Mouse (Mus musculus) forebrain, embryonic 10.5 days (tissue): ENCODE data around the gene Dnm1l. TPM values are rescaled to one million over a fixed set of nuclear protein-coding genes. Genes with fewer than 3 reads are reported as not detected.
"Not testable (repeated sequence)": the region's sequence is repeated elsewhere in the genome, so short reads cannot be mapped to it uniquely, and the experiment has no call there.

Experiments used
- DNase-seq: peaks from one replicate; pipeline ENCODE4 v3.0.0-alpha.2; 2017; ENCODE audit warnings: low spot score; ENCODE audit errors: extremely low spot score
- H3K27ac ChIP-seq: fragments of 300-500 bp; sonication (generic); 2 replicates; pipeline ENCODE4 v1.5.1; 2016; ENCODE audit warnings: mild to moderate bottlenecking
- H3K27me3 ChIP-seq: fragments of 300-500 bp; sonication (generic); 2 replicates; pipeline ENCODE4 v1.6.1; 2016; ENCODE audit warnings: mild to moderate bottlenecking; ENCODE audit not compliant: poor library complexity, severe bottlenecking
- H3K36me3 ChIP-seq: fragments of 300-500 bp; sonication (generic); replicated peaks from 2 replicates; pipeline ENCODE4 v1.6.1; 2016; ENCODE audit warnings: mild to moderate bottlenecking, moderate library complexity
- H3K4me1 ChIP-seq: fragments of 300-500 bp; sonication (generic); 2 replicates; pipeline ENCODE4 v1.6.1; 2016
- H3K4me3 ChIP-seq: fragments of 300-500 bp; sonication (generic); 2 replicates; pipeline ENCODE4 v1.5.1; 2016; ENCODE audit warnings: mild to moderate bottlenecking, moderate library complexity
- H3K9me3 ChIP-seq: fragments of 300-500 bp; sonication (generic); 2 replicates; pipeline ENCODE4 v1.6.1; 2016; ENCODE audit warnings: mild to moderate bottlenecking, moderate library complexity
- WGBS: fragments of 180-500 bp; shearing (Covaris S2); methylation state at CpG from one replicate; pipeline ENCODE4 v1.1.7; 2016; 5-methylcytosine and 5-hydroxymethylcytosine counted together
- polyA plus RNA-seq: library from polyadenylated mRNA; unstranded; fragments of >200 nt; fragmentation: Nextera tagmentation; extraction: Ambion mirVana; gene quantifications from 2 replicates; pipeline ENCODE4 v1.2.1, GENCODE M21; 2016

Dnm1l gene
- polyA plus RNA-seq: 55.8 and 56.5 TPM in 2 replicates

DNA sequence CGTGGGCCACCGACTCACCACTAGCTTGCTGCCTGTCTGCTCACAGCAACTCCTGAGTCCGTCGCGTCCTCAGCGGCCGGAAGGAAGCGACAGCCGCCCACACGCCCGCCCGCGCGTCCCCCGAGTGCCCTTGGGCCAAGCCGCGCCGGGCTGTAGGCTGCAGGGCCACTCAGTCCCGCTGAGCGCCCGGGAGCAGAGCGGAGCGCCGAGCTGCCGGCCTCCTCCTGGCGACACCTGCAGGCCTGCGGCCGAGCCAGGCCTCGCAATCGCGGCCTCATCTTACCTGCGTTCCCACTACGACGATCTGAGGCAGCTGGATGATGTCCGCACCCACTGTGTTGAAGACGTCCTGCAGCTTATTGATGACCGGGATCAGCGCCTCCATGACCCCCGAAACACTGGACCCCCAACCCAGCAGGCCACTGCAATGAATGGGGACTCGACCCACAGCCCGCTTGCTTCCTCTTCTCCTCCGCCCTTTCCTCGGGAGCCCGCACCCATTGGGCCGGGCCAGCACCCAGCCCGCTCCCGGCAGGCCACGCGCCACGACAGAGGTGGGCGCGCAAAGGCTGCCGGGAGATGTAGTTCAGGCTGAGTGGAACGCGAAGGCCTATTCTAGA, at the start of gene Dnm1l:
Gene Dnm1l (minus strand): TSS at position 479 of the 620 bp plus-strand sequence.
- Histone ChIP-seq H3K27me3 (no peaks in the 10 kb centered on the region), H3K36me3 (peaks cover 4% of the 10 kb centered on the region), H3K9me3 (0 out of 2 replicates have a peak, but pooled peaks cover 1% of the 10 kb centered on the region), H3K4me1 (peaks cover 11% of the 10 kb centered on the region), H3K4me3 (peak within 1 kb of the TSS; percentile 92), H3K27ac (peak within 1 kb of the TSS; percentile 93)
- DNase-seq: peak; percentile 87
- WGBS: under 1% methylated on average over 55 of the region's 55 CpGs

DNA sequence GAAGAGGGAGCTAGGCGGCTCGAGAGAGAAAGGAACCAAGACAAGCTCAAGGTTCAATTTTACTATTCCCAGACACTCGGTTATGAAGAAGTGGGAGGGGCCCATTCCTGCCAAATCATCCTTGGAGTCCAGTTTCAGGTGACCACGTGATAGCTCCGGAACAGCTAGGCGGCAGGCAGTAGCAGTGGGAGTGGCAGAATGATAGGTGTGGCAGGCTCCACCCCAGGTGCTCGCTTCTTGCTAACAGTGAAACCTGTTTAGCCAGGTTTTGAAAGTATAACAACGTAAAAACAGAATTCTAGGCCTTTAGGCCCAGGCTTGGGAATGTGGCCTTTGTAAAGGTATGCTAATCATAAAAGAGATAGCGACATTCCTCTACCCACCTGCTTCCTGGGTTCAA, 8.5 kb upstream of the Dnm1l start:
- not testable (repeated sequence) for H3K36me3 ChIP-seq, H3K27ac ChIP-seq, H3K9me3 ChIP-seq, DNase-seq, H3K4me1 ChIP-seq, H3K27me3 ChIP-seq, H3K4me3 ChIP-seq
- 70% methylated on average over 9 of the region's 9 CpGs for WGBS

DNA sequence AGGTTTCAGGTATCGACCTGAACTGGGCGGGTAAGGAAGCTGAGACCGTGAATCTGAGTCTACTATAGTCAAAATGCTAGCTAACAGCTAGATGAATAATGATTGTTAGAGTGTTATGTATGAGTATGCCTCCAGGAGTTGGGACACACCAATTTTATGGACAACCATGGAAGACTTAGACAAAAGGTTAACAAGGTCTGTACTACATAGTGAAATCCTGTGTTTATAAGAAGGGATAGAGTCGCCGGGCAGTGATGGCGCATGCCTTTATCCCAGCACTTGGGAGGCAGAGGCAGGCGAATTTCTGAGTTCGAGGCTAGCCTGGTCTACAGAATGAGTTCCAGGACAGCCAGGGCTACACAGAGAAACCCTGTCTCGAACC, 333 bp upstream of the Dnm1l start:
- not testable (repeated sequence) for H3K36me3 ChIP-seq, H3K9me3 ChIP-seq, DNase-seq, H3K27me3 ChIP-seq
- 55% methylated on average over 9 of the region's 9 CpGs for WGBS
- H3K27ac ChIP-seq: peak overlapping the region; percentile 93
- H3K4me1 ChIP-seq: peaks cover 11% of the 10 kb centered on the region
- peak overlapping the region; percentile 92 for H3K4me3 ChIP-seq

DNA sequence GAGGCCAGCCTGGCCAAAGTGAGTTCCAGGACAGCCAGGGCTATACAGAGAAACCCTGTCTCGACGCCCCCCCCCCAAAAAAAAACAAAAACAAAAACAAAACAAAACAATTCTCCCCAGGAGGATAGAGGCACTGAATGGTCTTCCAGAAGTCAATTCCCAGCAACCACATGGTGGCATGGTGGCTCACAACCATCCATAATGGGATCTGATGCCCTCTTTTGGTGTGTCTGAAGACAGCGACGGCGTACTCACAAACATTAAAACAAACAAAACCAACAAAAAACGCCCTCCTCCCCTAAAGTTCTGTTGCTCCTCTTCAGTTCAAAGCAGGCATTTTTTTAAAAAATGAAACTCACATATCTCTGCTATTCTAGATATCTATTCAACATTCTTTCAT, 851 bp downstream of the Dnm1l start:
- H3K4me3 ChIP-seq: peak overlapping the region; percentile 92
- peak overlapping the region; percentile 93 for H3K27ac ChIP-seq
- H3K27me3 ChIP-seq: no peaks in the 10 kb centered on the region
- no peak for DNase-seq
- H3K36me3 ChIP-seq: peaks cover 11% of the 10 kb centered on the region
- H3K9me3 ChIP-seq: peaks cover 8% of the 10 kb centered on the region; the same call in 1 of the 2 replicates
- peaks cover 11% of the 10 kb centered on the region for H3K4me1 ChIP-seq
- 17% methylated on average over 6 of the region's 6 CpGs for WGBS

DNA sequence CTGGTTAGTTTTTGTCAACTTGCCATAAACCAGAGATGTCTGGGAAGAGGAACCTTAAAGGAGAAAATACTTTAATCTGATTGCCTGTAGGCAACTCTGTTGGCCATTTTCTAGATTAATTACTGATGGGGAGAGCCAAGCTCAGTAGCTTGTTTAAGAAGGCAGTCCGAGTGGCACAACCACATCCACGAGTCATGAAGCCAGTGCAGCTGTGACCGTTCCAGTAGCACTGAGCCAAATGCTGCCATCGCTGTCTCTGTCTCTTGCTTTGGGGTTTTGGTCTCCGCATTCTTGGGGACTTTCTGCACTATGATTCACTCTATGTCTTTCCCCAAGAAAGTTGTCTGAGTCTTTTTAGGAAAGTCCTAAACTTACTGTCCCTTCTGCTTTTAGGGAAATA, 12.3 kb downstream of the Dnm1l start:
- DNase-seq: no peak
- no peaks in the 10 kb centered on the region for H3K9me3 ChIP-seq
- no peaks in the 10 kb centered on the region for H3K4me1 ChIP-seq
- H3K4me3 ChIP-seq: no peak overlapping the region
- H3K27me3 ChIP-seq: no peaks in the 10 kb centered on the region
- no peak overlapping the region for H3K27ac ChIP-seq
- 96% methylated on average over 5 of the region's 5 CpGs for WGBS
- peaks cover 38% of the 10 kb centered on the region for H3K36me3 ChIP-seq

DNA sequence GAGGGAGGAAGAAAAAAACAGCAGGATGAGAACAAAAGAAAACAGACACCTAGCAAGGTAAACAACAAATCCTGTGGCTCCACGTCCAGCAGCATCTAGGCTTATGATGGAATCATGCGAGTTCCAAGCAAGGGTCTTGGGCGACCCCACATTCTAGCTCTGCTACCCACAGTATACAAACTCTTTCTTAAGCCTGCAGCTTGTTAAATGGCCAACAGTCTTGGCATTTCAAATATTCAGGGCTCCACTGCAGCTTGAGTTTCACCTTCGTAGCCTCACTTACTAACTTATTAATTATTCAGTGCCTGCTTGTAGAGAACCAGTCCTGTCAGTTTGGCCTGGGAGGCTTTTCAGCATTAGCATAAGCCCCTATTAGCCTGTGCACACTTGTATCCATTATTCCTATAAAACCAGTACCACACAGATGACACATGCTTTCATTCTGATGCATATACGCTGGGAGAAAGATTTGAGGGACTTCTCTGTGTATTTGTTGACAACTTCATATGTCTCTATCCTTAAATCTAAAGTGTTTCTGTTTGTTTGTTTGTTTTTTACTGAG, 32.9 kb downstream of the Dnm1l start:
- H3K27me3 ChIP-seq: no peaks in the 10 kb centered on the region
- no peak overlapping the region for H3K27ac ChIP-seq
- H3K4me1 ChIP-seq: no peaks in the 10 kb centered on the region
- WGBS: 90% methylated on average over 5 of the region's 5 CpGs
- H3K9me3 ChIP-seq: no peaks in the 10 kb centered on the region
- H3K4me3 ChIP-seq: no peak overlapping the region
- peaks cover 80% of the 10 kb centered on the region for H3K36me3 ChIP-seq
- no peak for DNase-seq

DNA sequence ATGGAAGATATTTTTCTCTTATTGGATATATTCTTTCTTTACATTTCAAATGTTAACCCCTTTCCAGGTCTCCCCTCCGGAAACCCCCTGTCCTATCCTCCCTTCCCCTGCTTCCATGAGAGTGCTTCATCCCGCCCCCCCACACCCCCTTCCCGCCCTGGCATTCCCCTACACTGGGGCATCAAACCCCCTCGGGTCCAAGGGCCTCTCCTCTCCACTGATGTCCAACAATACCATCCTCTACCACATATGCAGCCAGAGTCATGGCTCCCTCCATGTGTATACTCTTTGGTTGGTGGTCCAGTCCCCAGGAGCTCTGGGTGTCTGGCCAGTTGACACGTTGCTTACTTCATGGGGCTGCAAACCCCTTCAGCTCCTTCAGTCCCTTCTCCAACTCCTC, 47.4 kb downstream of the Dnm1l start:
- DNase-seq: no peak
- H3K27ac ChIP-seq: no peak overlapping the region
- H3K4me3 ChIP-seq: no peak overlapping the region
- no peaks in the 10 kb centered on the region for H3K9me3 ChIP-seq
- H3K27me3 ChIP-seq: no peaks in the 10 kb centered on the region
- 87% methylated on average over 5 of the region's 5 CpGs for WGBS
- H3K4me1 ChIP-seq: no peaks in the 10 kb centered on the region
- peaks cover 95% of the 10 kb centered on the region for H3K36me3 ChIP-seq

DNA sequence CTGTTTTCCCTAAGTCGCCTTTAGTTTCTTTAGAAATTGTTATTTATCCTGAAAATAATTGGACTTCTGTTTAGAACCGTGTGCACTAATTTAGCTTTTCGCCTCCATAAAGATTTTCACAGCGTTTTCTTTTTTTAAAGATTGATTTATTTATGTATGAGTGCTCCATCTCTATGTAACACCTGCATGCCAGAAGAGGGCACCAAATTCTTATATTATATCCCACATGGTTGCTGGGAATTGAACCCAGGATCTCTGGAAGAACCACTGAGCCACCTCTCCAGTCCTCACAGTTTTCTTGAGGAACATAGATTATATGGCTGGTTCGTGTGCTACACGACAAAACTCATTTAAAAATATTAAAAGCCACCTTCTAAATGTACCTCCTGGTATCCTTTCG, 54.9 kb downstream of the Dnm1l start:
- peak overlapping the region; percentile 97 for H3K27ac ChIP-seq
- H3K36me3 ChIP-seq: peaks cover 32% of the 10 kb centered on the region
- peaks cover 19% of the 10 kb centered on the region for H3K4me1 ChIP-seq
- no peaks in the 10 kb centered on the region for H3K9me3 ChIP-seq
- no peak for DNase-seq
- WGBS: 23% methylated on average over 7 of the region's 7 CpGs
- H3K4me3 ChIP-seq: peak overlapping the region; percentile 94
- no peaks in the 10 kb centered on the region for H3K27me3 ChIP-seq

DNA sequence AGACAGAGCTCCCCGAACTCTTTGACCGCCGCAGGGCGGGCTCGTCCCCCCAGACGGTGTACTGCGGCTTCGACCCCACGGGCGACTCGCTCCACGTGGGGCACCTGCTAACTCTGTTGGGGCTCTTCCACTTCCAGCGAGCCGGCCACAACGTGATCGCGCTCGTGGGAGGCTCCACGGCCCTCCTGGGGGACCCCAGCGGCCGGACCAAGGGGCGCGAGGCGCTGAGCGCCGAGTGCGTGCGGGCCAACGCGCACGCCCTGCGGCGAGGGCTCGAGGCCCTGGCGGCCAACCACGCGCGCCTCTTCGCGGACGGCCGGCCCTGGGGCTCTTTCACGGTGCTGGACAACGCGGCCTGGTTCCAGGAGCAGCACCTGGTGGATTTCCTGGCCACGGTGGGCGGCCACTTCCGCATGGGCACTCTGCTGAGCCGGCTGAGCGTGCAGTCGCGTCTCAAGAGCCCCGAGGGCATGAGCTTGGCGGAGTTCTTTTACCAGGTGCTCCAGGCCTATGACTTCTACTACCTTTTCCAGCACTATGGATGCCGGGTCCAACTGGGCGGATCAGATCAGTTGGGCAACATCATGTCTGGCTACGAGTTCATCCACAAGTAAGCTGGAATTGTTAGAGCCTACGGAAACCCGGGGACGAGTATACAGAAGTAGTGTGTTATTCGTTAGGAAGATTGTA, 55.5 kb downstream of the Dnm1l start:
- H3K4me1 ChIP-seq: peaks cover 19% of the 10 kb centered on the region
- peak overlapping the region; percentile 94 for H3K4me3 ChIP-seq
- peak; percentile 65 for DNase-seq
- no peaks in the 10 kb centered on the region for H3K9me3 ChIP-seq
- under 1% methylated on average over 57 of the region's 61 CpGs for WGBS
- no peaks in the 10 kb centered on the region for H3K27me3 ChIP-seq
- H3K36me3 ChIP-seq: peaks cover 26% of the 10 kb centered on the region
- H3K27ac ChIP-seq: peak overlapping the region; percentile 97

DNA sequence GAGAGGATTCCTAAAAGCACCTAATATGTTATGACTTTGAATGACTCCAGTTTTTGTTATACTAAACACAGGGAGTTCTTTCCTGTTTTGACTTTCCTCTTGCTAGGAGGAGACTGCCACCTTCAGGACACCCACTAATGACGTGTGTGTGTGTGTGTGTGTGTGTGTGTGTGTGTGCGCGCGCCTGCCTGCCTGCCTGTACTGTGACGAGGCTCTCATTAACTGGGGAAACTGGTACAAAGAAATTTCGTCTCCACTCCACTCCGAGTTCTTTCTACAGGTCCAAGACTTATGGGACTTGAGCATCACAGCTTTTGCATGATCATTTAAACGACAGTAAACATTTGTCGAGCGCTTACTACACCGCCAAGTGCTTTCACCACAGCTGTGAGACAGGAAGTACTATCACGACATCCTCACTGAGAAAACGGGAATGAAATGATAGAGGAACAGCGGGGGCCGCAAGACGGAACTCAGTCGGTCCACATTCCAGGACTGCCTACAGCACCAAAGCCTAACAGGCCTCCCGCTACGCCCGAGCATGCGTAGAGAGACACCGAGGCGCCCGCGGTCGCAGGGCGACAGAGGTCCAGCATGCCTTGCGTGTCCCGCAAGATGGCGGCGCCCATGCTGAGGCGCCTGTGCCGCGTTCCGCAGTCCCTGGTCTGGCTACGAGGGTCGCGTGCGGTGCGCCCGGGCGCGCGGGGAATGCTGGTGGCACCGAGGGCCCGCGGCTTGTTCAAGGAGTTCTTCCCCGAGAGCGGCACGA, 56.2 kb downstream of the Dnm1l start, which contains the start of gene Yars2:
Gene Yars2 (plus strand): TSS at position 597 of the 769 bp plus-strand sequence.
- Histone ChIP-seq H3K27me3 (no peaks in the 10 kb centered on the region), H3K4me3 (peak within 1 kb of the TSS; percentile 94), H3K36me3 (peaks cover 19% of the 10 kb centered on the region), H3K9me3 (no peaks in the 10 kb centered on the region), H3K4me1 (peaks cover 19% of the 10 kb centered on the region), H3K27ac (peak within 1 kb of the TSS; percentile 97)
- peak; percentile 89 for DNase-seq
- WGBS: under 1% methylated on average over 50 of the region's 50 CpGs

DNA sequence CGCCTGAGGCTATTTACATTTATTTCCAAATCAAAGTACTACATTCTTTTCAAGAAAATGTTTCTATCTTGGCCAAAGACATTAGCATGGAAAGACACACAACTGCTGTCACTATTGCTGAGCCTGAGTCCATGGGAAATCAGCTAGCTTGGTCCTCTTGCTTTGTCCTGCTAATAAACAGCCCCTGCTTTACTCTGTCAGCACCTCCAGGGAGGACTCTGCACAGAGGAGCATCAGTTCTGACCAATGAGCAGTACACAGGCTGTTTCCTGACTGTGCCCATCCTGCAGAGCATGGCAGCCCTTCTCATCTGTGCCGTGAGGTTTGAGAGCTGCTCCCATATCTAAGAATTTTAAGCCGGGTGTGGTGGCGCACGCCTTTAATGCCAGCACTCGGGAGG, 85.0 kb downstream of the Dnm1l start:
- Histone ChIP-seq H3K4me3 (no peak overlapping the region), H3K27ac (no peak overlapping the region), H3K4me1 (peaks cover 12% of the 10 kb centered on the region), H3K9me3 (no peaks in the 10 kb centered on the region), H3K27me3 (no peaks in the 10 kb centered on the region), H3K36me3 (no peaks in the 10 kb centered on the region)
- no peak for DNase-seq
- WGBS: 92% methylated on average over 6 of the region's 6 CpGs

DNA sequence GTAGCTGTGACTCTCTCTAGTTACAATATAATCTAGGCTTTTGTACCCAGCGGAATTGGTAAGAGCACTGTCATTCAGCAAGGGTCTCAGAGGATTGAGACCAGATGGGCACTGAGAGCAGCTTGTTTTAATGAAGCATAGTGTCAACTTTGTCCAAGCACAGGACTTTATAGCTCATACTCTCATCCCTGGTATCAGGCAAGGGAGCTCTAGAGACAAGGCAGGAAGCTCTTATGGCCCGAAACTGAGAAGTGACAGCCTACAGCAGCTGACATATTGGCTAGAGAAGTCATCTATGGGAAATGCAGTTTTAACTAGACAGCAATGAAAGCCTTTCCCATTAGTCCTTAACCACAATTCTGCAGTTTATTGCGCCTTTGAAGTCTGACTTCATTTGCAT, 85.8 kb downstream of the Dnm1l start:
- Histone ChIP-seq H3K36me3 (no peaks in the 10 kb centered on the region), H3K9me3 (no peaks in the 10 kb centered on the region), H3K4me3 (no peak overlapping the region), H3K4me1 (peaks cover 12% of the 10 kb centered on the region), H3K27me3 (no peaks in the 10 kb centered on the region), H3K27ac (no peak overlapping the region)
- 69% methylated on average over 3 of the region's 3 CpGs for WGBS
- no peak for DNase-seq
